Mouse (Mus musculus): ENCODE results near the gene Ccs.
"Not testable (repeated sequence)": the region's sequence is repeated elsewhere in the genome, so short reads cannot be mapped to it uniquely, and the experiment has no call there.

Ccs gene

DNA sequence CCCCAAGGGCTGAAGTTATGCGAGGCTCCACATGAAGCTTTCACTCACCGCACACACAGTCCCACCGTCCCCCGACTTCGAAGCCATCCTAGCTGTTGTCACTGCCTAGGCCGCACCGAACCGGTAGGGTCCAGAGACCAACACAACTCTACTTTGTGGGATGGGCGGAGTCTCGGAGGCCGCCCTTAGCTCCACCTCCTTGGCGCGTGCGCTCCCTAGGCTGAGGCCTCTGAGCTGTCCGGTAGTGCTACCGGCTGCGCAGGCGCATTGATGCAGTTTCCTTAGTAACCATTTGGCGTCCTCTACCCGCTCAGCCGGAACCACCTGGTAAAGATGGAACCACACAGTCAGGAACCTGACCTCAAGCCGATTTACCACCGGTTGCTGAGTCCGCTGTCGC is at the start of gene Ccs, which contains the start of gene Ccdc87:
TSS of gene Ccs (minus strand) at position 184 of the 400 bp plus-strand sequence.
TSS of gene Ccdc87 (plus strand) at position 218 of the 400 bp plus-strand sequence.
- peak; percentile 88 to 92 for DNase-seq (ENCODE audit: low read depth in 1 of 2, low spot score in 2 of 2)

DNA sequence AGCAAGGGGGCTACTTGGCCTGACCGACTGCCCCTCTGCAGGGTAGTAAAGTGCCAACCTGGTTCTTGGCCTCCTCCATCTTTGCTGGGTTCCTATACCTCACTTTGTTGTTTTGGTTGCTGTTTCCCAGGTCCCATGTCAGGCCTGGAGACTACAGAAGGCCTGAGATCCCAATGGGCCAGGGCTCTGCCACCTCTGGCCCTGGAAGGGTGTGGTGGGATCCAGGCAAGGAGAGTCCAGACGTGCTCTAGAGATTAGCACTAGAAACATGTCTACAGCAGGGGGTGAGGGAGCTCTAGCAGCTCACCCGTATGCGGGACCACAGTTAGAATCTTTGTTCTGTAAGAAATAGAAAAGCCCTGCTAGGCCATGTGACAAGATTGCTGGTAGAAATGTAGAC is 44.8 kb upstream of the Ccs start:
- no peak for DNase-seq (ENCODE audit: low read depth in 1 of 2, low spot score in 2 of 2)

DNA sequence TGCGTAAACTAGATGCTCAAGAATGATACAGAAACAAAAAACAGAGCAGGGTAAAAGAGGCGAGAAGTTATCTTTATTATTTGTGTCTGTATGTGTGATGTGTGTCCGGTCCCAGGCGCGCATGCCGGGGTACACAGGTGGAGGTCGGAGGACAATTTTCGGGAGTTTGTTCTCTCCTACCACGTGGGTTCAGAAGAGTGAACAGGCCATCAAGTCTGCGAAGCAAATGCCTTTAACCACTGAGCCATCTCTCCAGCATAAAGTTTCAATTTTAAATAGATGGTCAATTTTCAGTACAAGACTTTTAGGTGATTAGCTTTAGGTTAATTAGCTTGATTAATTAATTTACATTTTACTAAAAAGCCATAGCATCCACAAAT is 40.2 kb upstream of the Ccs start:
- no peak for DNase-seq (ENCODE audit: low read depth in 1 of 2, low spot score in 2 of 2)

DNA sequence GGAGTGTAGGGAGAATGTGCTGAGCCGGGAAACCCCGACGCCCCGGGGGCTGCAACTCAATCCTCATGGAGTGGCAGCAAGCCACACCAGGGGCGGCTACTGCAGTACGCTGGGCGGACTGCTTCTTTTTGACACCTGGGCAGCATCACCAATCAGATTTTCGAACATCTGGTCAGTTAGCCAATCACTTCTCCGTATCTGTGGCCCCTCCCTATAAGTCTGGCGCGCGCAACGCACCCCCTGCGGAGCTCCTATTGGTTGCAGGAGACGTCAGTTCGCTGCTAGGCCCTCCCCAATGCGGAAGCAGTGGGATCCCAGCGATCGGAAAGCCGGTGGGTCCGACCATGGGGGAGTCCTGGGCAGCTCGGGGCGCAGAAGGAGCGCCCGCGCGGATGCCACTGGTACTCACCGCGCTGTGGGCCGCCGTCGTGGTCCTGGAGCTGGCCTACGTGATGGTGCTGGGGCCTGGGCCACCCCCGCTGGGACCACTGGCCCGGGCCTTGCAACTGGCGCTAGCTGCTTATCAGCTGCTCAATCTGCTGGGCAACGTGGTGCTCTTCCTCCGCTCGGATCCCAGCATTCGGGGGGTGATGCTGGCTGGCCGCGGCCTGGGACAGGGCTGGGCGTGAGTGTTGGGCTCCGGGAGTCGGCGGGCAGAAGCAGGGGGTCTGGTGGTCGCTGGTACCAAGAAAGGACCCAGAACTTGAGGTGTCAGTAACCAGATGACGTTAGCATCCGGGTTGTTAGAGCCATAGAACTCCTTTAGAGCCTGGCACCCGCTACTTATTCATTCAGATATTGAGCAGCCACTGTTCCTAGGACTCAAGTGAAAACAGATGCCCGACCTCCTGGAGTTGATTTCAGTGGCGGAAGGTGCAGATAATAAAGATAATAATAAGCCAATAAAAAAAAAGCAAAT is 39.5 kb upstream of the Ccs start, which contains the start of gene Zdhhc24:
TSS of gene Zdhhc24 (plus strand) at position 264 of the 919 bp plus-strand sequence.
- peak; percentile 88 to 90 for DNase-seq (ENCODE audit: low read depth in 1 of 2, low spot score in 2 of 2)

DNA sequence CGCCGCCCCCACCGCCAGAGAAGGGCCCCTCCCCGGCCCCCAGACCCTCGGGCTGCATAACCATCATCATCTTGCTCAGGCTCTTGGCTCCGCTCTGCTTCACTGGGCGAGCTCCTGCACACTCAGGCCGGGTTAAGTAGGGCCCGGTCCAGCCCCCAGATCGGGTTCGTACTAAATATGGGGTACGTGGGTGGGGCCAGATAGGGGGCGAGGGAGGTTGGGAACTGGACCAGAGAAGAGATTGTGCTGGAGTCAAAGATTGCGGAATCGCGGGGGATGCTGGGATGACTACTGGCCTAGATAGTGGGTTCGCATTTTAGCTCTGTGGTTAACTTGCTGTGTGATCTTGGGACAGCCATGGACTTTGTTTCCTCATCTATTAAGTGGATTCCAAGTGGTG is 38.7 kb upstream of the Ccs start, which contains the start of gene Actn3:
TSS of gene Actn3 (minus strand) at position 125 of the 400 bp plus-strand sequence.
- DNase-seq (ENCODE audit: low read depth in 1 of 2, low spot score in 2 of 2) = no peak

DNA sequence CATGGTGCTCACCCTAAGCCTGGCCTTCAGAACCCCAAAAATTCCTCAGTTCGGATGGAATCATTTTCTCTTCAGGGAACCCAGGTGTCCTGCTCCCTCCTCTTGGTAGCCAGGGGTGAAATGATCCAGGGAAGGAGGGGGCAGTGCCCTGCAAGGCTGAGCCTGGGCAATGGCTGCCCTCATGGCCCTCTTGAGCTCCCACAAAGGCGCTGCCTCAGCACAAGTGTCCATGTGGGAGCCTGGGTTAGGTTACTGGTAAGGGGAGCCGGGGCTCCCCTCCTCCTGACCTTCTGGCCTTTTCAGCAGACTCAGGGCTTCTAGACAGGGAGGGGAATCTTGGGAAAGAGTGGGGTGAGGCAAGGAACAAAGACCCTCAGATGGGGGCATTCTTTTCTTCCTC is 37.6 kb upstream of the Ccs start:
- no peak for DNase-seq (ENCODE audit: low read depth in 1 of 2, low spot score in 2 of 2)

DNA sequence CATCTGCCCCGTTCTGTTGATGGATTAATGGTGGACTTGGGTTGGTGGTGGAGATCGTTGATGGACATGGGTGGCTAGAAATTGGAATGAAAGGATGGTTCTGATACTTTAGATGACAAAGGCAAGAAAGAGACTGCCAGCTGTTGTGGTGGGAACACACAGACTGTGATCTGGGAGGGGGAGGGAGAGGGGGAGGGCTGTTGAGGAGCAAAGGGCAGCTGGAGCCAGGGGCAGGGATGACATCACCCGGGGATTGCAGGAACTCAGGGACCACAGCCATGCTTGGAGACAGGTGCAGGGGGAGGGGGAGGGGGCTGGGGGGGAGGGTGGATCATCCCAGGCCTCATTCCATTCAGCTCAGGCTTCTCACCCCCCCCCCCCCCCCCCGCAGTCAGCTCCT is 37.1 kb upstream of the Ccs start:
- DNase-seq (ENCODE audit: low read depth in 1 of 2, low spot score in 2 of 2) = no peak

DNA sequence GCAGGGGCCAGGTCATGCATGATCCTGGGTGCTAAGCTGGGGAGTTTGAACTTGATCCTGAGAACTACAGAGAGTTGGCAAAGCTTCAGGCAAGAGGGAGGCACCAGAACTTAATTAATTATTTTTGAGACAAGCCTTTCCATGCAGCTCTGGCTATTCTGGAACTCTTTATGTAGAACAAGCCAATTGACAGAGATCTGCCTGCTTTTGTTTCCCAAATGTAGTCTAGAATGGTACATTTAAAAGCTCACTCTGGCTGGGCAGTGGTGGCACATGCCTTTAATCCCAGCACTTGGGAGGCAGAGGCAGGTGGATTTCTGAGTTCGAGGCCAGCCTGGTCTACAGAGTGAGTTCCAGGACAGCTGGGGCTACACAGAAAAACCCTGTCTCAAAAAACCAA is 35.5 kb upstream of the Ccs start:
- DNase-seq (ENCODE audit: low read depth in 1 of 2, low spot score in 2 of 2) = not testable (repeated sequence)

DNA sequence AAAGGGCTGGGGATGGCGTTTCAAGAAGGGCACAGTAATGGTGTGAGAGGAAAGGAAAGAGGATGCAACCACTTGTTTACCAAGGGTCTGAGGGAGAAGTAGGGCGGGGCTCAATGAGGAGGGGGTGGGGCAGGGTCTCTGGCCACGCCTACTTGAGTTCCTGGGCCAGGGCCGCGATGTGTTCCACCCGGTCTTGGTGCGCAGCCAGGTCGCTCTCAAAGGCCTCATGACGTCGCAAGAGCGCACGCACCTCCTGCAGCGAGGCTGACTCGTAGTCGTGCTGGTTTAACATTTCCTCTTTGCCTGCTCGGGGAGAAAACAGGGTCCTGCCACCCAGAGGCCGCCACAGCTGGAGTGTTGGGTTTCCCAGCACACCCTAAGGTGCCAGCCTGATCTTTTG is 26.0 kb upstream of the Ccs start:
- no peak for DNase-seq (ENCODE audit: low read depth in 1 of 2, low spot score in 2 of 2)

DNA sequence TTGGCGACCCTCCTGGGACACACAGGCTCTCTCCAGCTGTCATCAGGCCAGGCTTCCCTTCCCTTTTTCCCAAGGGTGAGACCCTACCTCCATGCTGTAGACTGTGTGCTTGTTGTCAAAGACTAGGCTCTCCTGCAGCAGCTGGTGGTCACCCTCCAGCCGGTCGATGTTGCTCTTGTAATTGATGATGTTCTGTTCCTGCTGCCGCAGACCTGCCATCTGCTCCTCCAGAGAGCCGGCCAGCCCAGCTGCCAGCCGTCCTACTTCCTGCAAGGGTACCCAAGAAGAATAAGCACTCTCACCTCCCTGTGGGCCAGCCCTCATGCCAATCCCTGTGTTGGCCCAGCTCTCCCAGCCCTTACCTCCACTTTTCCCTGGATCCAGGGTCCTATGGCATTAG is 23.9 kb upstream of the Ccs start:
- no peak for DNase-seq (ENCODE audit: low read depth in 1 of 2, low spot score in 2 of 2)

DNA sequence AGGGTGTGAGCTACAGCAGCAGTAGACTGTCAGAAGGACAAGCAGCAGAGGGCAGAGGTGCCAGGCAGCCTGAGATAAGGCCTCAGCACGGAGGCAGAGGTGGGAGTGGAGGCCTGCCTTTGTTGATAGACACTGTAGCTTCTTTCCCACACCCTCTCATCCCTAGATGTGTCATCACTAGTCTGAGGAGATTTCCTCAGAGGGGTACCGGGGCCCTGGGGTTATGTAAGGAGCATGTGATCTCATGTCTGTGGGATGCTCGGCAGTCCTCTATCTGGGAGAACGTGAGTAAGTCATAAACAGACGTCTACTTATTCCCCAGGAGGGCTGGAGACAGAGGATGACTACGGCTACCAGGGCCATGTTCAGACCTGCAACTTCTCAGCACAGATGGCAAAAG is 19.9 kb upstream of the Ccs start:
- no peak for DNase-seq (ENCODE audit: low read depth in 1 of 2, low spot score in 2 of 2)

DNA sequence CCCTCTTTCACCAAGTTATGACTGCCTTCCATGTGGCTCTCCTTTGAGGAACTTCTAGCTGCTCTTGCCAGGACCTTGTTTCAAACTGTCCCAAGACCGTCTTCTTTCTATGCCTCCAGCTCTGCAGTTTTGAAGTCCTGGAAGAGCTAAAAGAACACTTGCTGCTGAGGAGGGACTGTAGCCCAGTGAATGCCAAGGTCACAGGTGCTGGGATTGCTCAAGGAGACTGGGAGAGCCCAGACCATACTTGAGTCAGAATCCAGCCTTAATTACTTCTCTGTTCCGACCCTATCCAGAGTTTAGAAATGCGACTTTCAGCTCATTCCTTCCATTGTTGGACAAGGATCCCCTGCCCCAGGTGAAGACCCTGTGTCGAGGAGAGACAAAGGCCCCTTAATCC is 16.8 kb upstream of the Ccs start:
- no peak for DNase-seq (ENCODE audit: low read depth in 1 of 2, low spot score in 2 of 2)

DNA sequence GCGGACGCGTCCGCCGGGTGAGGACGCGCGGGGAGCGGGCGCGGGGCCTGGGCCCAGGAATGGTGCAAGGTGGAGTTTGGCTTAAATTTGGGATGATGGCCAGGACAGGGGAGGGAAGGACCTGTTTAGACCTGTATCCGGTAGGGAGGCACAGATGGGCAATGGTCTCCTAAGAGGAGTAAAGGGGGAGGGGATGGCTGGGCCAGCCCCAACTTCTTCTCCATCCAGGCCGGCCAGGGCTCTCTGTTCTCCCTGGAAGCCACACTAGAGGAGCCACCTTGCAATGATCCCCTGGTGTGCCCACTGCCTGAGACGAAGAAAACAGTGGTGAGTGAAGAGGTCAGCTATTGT is 16.3 kb upstream of the Ccs start:
- no peak for DNase-seq (ENCODE audit: low read depth in 1 of 2, low spot score in 2 of 2)

DNA sequence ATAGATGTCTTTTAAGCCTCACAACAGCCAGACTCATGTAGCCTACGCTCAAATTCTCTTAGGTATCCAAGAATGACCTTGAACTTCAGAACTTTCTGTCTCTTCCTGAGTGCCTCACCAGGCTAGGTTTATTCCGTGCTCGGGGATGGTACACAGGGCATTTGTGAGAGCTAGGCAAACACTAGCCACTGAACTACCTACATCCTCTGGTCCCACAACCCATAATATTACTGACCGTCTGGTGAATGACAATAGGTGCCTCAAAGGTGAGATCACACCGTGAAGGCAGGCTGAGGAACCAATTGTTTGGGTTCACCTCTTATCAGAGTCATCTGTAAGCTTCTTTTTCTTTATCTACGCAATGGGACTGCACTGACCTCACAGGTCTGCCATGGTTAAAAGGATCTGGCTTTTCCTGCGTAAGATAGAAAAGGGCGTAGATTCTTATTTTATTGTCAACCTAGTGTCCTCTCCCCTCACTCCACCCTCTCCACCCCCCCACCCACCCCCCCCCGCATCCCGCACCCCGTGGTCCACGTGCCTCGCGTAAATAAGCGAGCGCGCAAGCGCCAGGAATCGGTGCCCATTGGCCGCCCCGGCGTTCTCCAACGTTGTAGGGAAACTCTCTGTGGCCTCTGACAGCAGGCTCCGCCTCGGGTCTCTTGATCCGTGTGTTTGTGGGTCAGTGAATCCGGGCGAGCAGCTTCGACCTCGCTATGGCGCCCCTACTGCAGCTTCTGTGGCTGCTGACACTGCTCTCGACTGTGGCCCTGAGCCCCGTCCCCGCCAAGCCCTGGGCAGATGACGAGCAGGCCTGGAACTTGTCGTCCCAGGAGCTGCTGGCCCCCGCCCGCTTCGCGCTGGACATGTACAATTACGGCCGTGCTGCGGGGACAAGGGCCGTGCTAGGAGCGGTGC is 15.7 kb upstream of the Ccs start, which contains the start of gene Ctsf:
TSS of gene Ctsf (plus strand) at position 579 of the 918 bp plus-strand sequence.
- DNase-seq (ENCODE audit: low read depth in 1 of 2, low spot score in 2 of 2) = no peak

DNA sequence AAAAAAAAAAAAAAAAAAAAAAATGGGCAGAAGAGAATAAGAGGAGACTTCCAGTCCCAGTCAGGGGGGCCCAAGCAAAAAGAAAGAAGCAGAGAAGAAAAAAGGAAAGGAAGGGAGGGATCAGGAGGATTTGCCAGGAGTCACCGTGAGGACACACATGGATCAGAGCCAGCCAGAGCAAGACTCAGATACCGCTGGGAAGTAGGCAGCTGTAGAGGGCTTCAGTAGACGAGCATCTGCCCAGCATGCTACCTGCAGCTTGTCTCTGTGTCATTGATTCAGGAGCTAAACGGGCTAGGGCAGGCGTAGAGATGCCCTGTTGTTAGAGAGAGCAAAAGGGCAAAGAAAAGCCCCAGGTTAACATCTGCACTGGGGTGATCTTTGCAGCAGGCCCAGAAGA is 11.1 kb upstream of the Ccs start:
- no peak for DNase-seq (ENCODE audit: low read depth in 1 of 2, low spot score in 2 of 2)

DNA sequence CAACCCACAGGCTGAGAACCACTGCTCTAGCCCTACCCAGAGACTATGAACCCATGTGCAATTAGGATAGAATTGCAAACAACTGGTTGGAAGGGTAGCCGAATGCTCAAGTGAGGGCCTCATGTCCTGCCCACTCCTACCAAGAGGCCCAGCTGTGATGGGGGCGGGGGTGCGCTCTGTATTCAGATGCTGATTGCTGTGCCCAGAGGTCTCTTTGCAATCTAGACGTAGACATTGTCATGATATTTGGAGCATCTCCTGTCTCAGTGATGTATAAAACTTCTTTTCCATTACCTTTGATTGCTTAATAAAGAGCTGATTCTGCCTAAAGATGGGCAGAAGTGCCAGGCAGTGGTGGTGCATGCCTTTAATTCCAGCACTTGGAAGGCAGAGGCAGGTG is 10.7 kb upstream of the Ccs start:
- no peak for DNase-seq (ENCODE audit: low read depth in 1 of 2, low spot score in 2 of 2)

DNA sequence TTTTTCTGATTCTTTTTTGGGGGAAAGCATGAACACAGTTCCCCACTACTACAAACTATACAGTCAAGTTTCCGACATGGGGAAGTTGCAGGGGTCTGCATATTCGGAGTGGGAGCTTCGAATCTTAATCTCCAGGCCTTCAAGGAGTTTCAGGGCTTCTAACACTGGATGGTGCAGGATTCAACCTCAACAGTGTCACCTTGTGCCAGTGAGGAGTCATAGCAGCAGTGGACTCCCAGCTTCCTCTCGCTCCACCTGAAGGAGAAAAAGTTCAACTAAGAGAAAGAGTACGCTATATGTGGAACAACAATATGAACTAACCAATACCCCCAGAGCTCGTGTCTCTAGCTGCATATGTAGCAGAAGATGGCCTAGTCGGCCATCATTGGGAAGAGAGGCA is 8.4 kb upstream of the Ccs start:
- DNase-seq (ENCODE audit: low read depth in 1 of 2, low spot score in 2 of 2) = no peak

DNA sequence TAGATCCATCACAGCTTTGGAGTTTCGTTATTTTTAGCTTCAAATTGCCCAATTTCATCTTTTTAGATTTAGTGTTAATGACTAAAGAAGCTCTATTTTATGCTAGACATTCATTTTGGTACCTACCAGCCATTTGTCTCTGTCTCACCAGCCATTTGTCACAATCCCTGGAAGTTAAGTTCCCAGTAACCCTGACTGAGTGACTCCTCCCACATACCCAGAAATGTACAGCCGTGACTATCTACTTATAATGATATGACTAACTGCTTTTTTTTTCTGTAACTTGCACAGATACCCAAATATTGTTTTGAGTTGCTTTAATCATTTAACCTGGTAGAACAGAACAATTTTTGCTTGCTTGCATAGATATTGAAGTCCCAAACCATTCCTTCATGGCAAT is 6.7 kb upstream of the Ccs start:
- no peak for DNase-seq (ENCODE audit: low read depth in 1 of 2, low spot score in 2 of 2)

DNA sequence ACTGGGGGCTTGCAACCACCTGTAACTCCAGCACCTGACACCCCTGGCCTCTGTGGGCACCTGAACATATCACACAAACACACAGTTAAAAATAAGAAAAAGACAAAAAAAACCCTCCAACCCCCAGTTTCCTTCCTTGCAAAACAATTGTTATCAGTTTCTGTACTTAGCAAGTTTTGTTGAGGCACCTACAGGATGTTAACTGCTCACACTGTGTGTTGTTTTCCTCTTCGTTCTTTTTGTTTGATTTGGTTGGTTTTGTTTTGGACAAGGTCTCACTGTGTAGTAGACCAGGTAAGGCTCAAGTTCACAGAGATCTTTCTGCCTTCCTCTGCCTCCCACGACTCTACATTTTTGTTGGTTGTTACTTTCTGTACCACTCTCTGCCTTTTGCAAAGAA is 3.5 kb upstream of the Ccs start:
- DNase-seq (ENCODE audit: low read depth in 1 of 2, low spot score in 2 of 2) = no peak

DNA sequence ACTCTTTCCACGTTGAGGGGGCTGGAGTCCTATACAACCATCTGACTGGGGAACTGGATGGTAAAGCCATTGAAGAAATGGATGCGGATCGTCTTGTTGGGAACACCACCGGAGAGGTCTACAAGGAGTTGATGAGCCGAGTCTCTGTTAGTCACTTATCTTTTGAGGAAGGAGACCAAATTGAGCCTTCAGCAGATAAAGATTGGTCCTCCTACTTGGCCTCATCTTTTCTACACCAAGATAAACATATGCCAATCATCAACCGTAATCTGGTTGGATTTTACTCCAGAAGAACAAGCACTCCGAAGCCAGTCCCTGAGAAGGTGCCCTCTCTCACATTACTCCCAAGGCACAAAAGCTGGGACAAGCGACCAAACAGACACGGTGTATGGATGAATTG is 1.7 kb upstream of the Ccs start:
- no peak for DNase-seq (ENCODE audit: low read depth in 1 of 2, low spot score in 2 of 2)

DNA sequence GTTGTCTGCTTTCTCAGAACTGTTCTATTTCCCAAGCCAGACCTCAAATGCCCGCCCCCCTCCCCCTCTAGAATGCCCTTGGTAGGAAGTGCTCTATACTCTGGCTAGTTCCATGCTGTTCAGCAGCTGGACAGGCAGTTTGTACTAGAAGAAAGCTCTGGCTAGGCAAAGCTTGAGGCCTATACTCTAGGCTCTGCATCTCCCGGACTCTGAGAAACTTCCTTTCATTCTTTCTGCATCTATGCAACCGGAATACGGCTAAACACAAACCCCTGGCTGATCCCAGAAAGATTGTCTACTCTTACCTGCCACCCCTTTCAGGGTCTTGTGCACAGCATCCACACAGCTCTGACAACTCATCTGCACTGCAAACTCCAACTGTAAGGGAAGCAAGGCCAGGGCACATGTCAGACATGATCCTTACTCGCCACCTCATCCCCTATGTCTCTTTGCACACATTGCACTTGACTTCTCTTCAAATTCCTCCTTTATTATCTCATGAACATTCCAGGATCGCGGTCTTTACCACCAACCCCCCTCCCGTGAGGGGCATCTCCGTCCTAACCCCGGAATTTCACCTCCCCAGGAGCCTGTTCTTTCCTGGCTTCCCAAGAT is 499 bp downstream of the Ccs start:
- no peak for DNase-seq (ENCODE audit: low read depth in 1 of 2, low spot score in 2 of 2)

Measured in monocyte, adult 2 months (primary cell).